Mouse (Mus musculus) spleen, adult 2 months (tissue): ENCODE measurements around the gene Bhlhb9. TPM values are rescaled to one million over a fixed set of nuclear protein-coding genes. Genes with fewer than 3 reads are reported as not detected.
"Not testable (repeated sequence)": the region's sequence is repeated elsewhere in the genome, so short reads cannot be mapped to it uniquely, and the experiment has no call there.

Experiments
- DNase-seq, 2 experiments: peaks; one replicate each; pipeline versions ENCODE4 v3.0.0 to v3.0.0-alpha.2; 2012 to 2021; ENCODE audit warnings: low spot score in 2 of 2, low read depth in 1 of 2
- H3K27ac ChIP-seq: fragments of 200-500 bp; 2 replicates; pipeline ENCODE4 v1.5.1; 2012; ENCODE audit warnings: low read length, inconsistent platforms; ENCODE audit not compliant: insufficient read depth
- H3K27me3 ChIP-seq: fragments of 200-500 bp; 2 replicates; pipeline ENCODE4 v1.6.1; 2012; ENCODE audit warnings: mild to moderate bottlenecking, moderate library complexity, low read length, inconsistent platforms; ENCODE audit not compliant: control insufficient read depth, insufficient read depth
- H3K36me3 ChIP-seq: fragments of 200-500 bp; 2 replicates; pipeline ENCODE4 v1.6.1; 2012; ENCODE audit warnings: mild to moderate bottlenecking, low read length, inconsistent platforms; ENCODE audit not compliant: control insufficient read depth, insufficient read depth
- H3K4me1 ChIP-seq: fragments of 200-500 bp; 2 replicates; pipeline ENCODE4 v1.6.1; 2011; ENCODE audit warnings: inconsistent platforms; ENCODE audit not compliant: control insufficient read depth, insufficient read depth, insufficient read length
- H3K4me3 ChIP-seq: fragments of 200-500 bp; 2 replicates; pipeline ENCODE4 v1.5.1; 2011; ENCODE audit warnings: mild to moderate bottlenecking, inconsistent platforms; ENCODE audit not compliant: insufficient read depth, insufficient read length; ENCODE audit errors: extremely low read depth
- CTCF ChIP-seq: fragments of 200-500 bp; IDR thresholded peaks from 2 replicates; pipeline ENCODE4 v1.5.1; 2011; ENCODE audit warnings: mild to moderate bottlenecking, inconsistent platforms; ENCODE audit not compliant: insufficient read depth, insufficient read length, insufficient replicate concordance; ENCODE audit errors: extremely low read depth
- POLR2A ChIP-seq: fragments of 200-500 bp; IDR thresholded peaks from 2 replicates; pipeline ENCODE4 v1.6.1; 2011; ENCODE audit warnings: low read depth, low read length, inconsistent platforms
- WGBS: fragments of 180-500 bp; shearing (Covaris S2); methylation state at CpG from one replicate; pipeline ENCODE4 v1.1.7; 2018; 5-methylcytosine and 5-hydroxymethylcytosine counted together
- polyA plus RNA-seq: library from polyadenylated mRNA; depleted of rRNA; stranded (reverse); fragments of >200 nt; gene quantifications from 2 replicates; pipeline ENCODE4 v1.2.3, GENCODE M21; 2012

Bhlhb9 gene
- polyA plus RNA-seq, 1 experiment: 1.4 TPM

- 81% methylated on average over 3 of the region's 3 CpGs for WGBS
- TF ChIP-seq CTCF: no peak
- TF ChIP-seq POLR2A: no peak
- H3K27me3 ChIP-seq: no peaks in the 10 kb centered on the region
- no peak overlapping the region for H3K4me3 ChIP-seq
- H3K36me3 ChIP-seq: no peaks in the 10 kb centered on the region; the same call in 1 of the 2 replicates
- DNase-seq: no peak
- H3K27ac ChIP-seq: no peak overlapping the region
- no peaks in the 10 kb centered on the region for H3K4me1 ChIP-seq
Observed at GRCm38 (mm10) chrX:135804149-135804548, 6.8 kb downstream of the Bhlhb9 start.

GRCm38 (mm10) chrX:135805780-135806179, 8.4 kb downstream of the Bhlhb9 start:
- H3K27me3 ChIP-seq: no peaks in the 10 kb centered on the region
- no peak overlapping the region for H3K27ac ChIP-seq
- H3K36me3 ChIP-seq: no peaks in the 10 kb centered on the region; the same call in 1 of the 2 replicates
- H3K4me1 ChIP-seq: no peaks in the 10 kb centered on the region
- H3K4me3 ChIP-seq: no peak overlapping the region
- DNase-seq: no peak
- WGBS: 19% methylated on average over 1 of the region's 1 CpGs
- TF ChIP-seq POLR2A: no peak
- no peak for TF ChIP-seq CTCF

DNA sequence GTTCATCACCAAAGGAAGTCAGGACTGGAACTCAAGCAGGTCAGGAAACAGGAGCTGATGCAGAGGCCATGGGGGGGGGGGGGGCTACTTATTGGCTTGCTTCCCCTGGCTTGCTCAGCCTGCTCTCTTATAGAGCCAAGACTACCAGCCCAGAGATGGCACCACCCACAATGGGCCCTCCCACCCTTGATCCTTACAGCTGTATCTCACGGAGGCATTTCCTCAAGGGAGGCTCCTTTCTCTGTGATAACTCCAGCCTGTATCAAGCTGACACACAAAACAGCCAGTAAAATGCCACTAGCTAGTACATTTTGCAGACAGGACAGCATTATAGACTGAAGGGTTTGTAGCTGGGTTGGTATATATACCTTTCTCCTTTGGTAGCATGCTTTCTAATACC, 38.5 kb downstream of the Bhlhb9 start:
- not testable (repeated sequence) for H3K27ac ChIP-seq, H3K36me3 ChIP-seq, DNase-seq, H3K27me3 ChIP-seq, H3K4me3 ChIP-seq, H3K4me1 ChIP-seq
- WGBS: 62% methylated on average over 1 of the region's 1 CpGs

DNA sequence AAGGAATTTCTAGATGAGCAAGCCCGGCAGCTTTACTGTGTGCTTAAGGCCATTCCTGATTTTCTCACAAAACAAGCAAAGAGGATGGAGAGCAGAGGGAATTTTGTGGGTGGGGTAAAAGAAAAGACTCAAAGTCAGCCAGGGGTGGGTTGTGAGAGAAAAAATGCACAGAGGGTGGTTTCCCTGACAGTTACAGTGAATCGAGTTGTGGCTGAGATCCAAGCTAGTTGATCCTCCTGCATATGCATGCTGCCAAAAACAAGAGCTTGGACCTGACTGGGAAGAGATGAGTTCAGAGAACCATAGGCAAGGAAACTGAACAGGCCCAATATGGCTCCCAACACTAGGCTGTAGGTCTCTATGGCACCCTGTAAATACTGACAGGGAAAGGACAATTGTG, 40.5 kb downstream of the Bhlhb9 start:
- Histone ChIP-seq H3K27ac (no peak overlapping the region), H3K4me1 (no peaks in the 10 kb centered on the region; the same call in 1 of the 2 replicates), H3K4me3 (no peak overlapping the region), H3K36me3 (no peaks in the 10 kb centered on the region), H3K27me3 (no peaks in the 10 kb centered on the region)
- no peak for DNase-seq
- TF ChIP-seq POLR2A: no peak
- TF ChIP-seq CTCF: no peak
- 78% methylated on average over 2 of the region's 2 CpGs for WGBS

GRCm38 (mm10) chrX:135838521-135839360, 41.3 kb downstream of the Bhlhb9 start, which contains the start of gene Gprasp2:
Gene Gprasp2, plus strand, starts transcription at chrX:135839034.
- not testable (repeated sequence) for H3K27ac ChIP-seq, H3K4me1 ChIP-seq, DNase-seq, H3K27me3 ChIP-seq, H3K36me3 ChIP-seq
- peak within 1 kb of the TSS; percentile 23; the same call in 1 of the 2 replicates for H3K4me3 ChIP-seq
- 27% methylated on average over 29 of the region's 32 CpGs for WGBS

- not testable (repeated sequence) for H3K27me3 ChIP-seq, H3K27ac ChIP-seq, H3K36me3 ChIP-seq, H3K4me1 ChIP-seq
- DNase-seq: peak; percentile 2 to 4
- 34% methylated on average over 17 of the region's 17 CpGs for WGBS
- H3K4me3 ChIP-seq: peak overlapping the region; percentile 18; the same call in 1 of the 2 replicates
Observed at GRCm38 (mm10) chrX:135839397-135840391, 42.3 kb downstream of the Bhlhb9 start.

- H3K27me3 ChIP-seq, DNase-seq, H3K36me3 ChIP-seq, H3K4me3 ChIP-seq, H3K27ac ChIP-seq, H3K4me1 ChIP-seq: not testable (repeated sequence)
- WGBS: 90% methylated on average over 9 of the region's 9 CpGs
Observed at GRCm38 (mm10) chrX:135866806-135867205, 69.4 kb downstream of the Bhlhb9 start.
